Mouse (Mus musculus) limb, embryonic 14.5 days (tissue): ENCODE measurements around the gene Kntc1. TPM values are rescaled to one million over a fixed set of nuclear protein-coding genes. Genes with fewer than 3 reads are reported as not detected.

Experiments
- ATAC-seq: fragments of 200-750 bp; cut with Nextera tagmentation; 2 replicates; pipeline ENCODE4 v1.8.0; 2017; ENCODE audit warnings: low read depth, moderate number of reproducible peaks, moderate TSS enrichment; ENCODE audit not compliant: low FRiP score
- DNase-seq: peaks from one replicate; pipeline ENCODE4 v3.0.0-alpha.2; 2015; ENCODE audit warnings: low spot score
- H3K27ac ChIP-seq: fragments of 300-500 bp; sonication (generic); replicated peaks from 2 replicates; pipeline ENCODE4 v1.5.1; 2014; ENCODE audit warnings: low read depth, mild to moderate bottlenecking, low read length, moderate library complexity, mixed read lengths
- H3K27me3 ChIP-seq: fragments of 300-500 bp; sonication (generic); 2 replicates; pipeline ENCODE4 v1.6.1; 2014; ENCODE audit warnings: low read length, mixed read lengths; ENCODE audit not compliant: control insufficient read depth, insufficient read depth
- H3K36me3 ChIP-seq: fragments of 300-500 bp; sonication (generic); 2 replicates; pipeline ENCODE4 v1.6.1; 2014; ENCODE audit warnings: mild to moderate bottlenecking, low read length, moderate library complexity, mixed read lengths; ENCODE audit not compliant: control insufficient read depth, insufficient read depth
- H3K4me1 ChIP-seq: fragments of 300-500 bp; sonication (generic); 2 replicates; pipeline ENCODE4 v1.6.1; 2014; ENCODE audit warnings: antibody characterized with exemption, low read length, mixed read lengths; ENCODE audit not compliant: control insufficient read depth, insufficient read depth
- H3K4me2 ChIP-seq: fragments of 300-500 bp; sonication (generic); replicated peaks from 2 replicates; pipeline ENCODE4 v1.6.1; 2014; ENCODE audit warnings: low read depth, mild to moderate bottlenecking, low read length, moderate library complexity; ENCODE audit not compliant: severe bottlenecking
- H3K4me3 ChIP-seq: fragments of 300-500 bp; sonication (generic); replicated peaks from 2 replicates; pipeline ENCODE4 v1.5.1; 2014; ENCODE audit warnings: low read length
- H3K9ac ChIP-seq: fragments of 300-500 bp; sonication (generic); 2 replicates; pipeline ENCODE4 v1.6.1; 2014; ENCODE audit warnings: mild to moderate bottlenecking, low read depth, low read length, moderate library complexity; ENCODE audit not compliant: severe bottlenecking
- H3K9me3 ChIP-seq: fragments of 300-500 bp; sonication (generic); 2 replicates; pipeline ENCODE4 v1.6.1; 2016; ENCODE audit warnings: low read length; ENCODE audit not compliant: control insufficient read depth
- POLR2A ChIP-seq: fragments of 200-500 bp; IDR thresholded peaks from 2 replicates; pipeline ENCODE4 v1.8.0; 2012; ENCODE audit warnings: inconsistent platforms, mild to moderate bottlenecking, moderate library complexity, borderline replicate concordance; ENCODE audit not compliant: insufficient read depth, insufficient read length; ENCODE audit errors: extremely low read depth
- WGBS: fragments of 180-500 bp; shearing (Covaris S2); extraction: QIAGEN DNeasy Blood & Tissue Kit; methylation state at CpG from one replicate; pipeline ENCODE4 v1.1.7; 2014; 5-methylcytosine and 5-hydroxymethylcytosine counted together
- polyA plus RNA-seq, 2 experiments: library from polyadenylated mRNA; depleted of rRNA in 1 of 2; stranded (reverse) in 1 of 2; unstranded in 1 of 2; fragments of >200 nt; fragmentation: Nextera tagmentation in 1 of 2; extraction: Ambion mirVana in 1 of 2; gene quantifications; 2 replicates each; pipeline versions ENCODE4 v1.2.1 to v1.2.3; 2012 to 2014

The Kntc1 gene
- polyA plus RNA-seq (2012; rRNA removed): 30.6 and 31.2 TPM in 2 replicates
- 26.0 and 30.2 TPM in 2 replicates for polyA plus RNA-seq (2014; fragmentation: Nextera tagmentation; extraction: Ambion mirVana)

DNA sequence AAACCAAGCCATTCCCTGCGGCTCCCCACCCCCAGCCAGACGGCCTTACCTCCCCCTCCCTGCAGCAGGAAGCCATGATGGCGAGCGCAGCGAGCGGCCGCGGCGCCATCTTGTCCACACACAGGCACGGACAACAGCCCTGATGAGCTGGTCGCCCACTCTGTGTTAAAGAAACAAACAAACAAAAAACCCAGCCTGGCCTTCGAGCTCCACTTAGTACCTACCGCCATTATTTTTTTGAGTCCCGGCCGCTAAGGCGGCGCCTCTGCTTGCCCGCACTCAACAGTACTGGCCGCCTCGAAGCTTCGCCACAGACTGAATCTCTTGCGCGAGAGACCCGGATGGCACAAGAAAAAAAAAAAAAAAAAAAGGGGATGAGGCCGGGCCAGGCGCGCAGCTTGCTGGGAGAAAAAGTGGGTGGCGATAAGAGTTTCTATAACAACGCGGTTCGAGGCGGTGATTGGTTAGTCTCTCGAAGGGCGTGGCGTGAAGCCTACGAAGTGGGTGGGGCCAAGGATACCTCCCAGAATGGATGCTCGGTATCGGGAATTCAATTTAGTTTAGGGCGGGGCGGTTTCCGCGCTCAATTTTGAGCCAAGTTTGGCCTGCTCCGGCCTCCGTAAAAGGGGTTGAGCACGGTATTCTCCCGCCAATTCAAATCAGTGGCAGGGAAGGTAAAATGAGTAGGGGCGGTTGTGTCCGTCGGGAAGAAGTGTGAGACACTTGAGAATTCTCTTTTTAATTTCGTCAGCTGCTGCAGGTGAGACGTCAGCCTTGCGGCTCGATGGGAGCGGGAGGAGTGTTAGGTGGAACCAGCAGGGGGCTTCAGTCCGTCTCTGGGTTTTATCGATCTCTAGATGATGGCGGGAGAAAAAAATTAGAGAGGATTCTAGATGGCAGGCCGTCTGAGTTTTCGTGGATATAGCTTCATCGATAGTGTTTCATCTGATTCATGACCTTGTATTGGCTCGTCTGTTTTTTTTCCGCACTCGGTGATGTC, at the start of gene Kntc1, which contains the start of gene Rsrc2:
Kntc1 (plus strand) TSS at position 652 of the 1,000 bp plus-strand sequence.
Rsrc2 (minus strand) TSS at position 350 of the 1,000 bp plus-strand sequence.
- Histone ChIP-seq H3K36me3 (peaks cover 10% of the 10 kb centered on the region), H3K9me3 (no peaks in the 10 kb centered on the region), H3K27me3 (no peaks in the 10 kb centered on the region), H3K4me3 (peak within 1 kb of the TSS; percentile 56), H3K4me2 (peak within 1 kb of the TSS; percentile 70), H3K27ac (peak within 1 kb of the TSS; percentile 98), H3K9ac (peak within 1 kb of the TSS; percentile 84), H3K4me1 (peaks cover 25% of the 10 kb centered on the region)
- 2% methylated on average over 61 of the region's 63 CpGs for WGBS
- TF ChIP-seq POLR2A: peak; percentile 99; the same call in 1 of the 2 replicates
- ATAC-seq (peak; percentile 98), DNase-seq (peak; percentile 100)

DNA sequence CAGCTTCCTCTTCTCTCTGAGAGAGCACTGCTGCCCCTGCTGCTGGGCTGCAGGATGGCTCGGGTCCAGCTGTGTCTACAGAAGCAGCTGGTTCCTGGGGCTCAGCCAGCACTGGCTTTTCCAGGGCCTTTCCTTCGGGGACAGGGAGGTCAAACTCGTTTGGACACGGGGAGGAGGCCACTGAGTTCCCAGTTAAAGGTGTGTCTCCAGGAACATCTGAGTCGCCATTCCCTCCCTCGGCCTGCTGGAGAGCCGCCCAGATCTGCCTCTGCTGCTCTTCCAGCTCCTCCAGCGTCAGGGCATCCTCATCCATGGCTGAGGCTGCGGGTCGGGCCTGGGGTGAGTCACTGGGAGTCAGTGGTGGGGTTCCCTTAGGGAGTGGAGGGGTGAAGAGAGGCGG, 48.9 kb upstream of the Kntc1 start:
- no peak overlapping the region for H3K4me3 ChIP-seq
- H3K36me3 ChIP-seq: peaks cover 71% of the 10 kb centered on the region
- H3K4me1 ChIP-seq: no peaks in the 10 kb centered on the region
- H3K27ac ChIP-seq: no peak overlapping the region
- ATAC-seq (no peak), DNase-seq (no peak)
- no peak for TF ChIP-seq POLR2A
- H3K9ac ChIP-seq: no peak overlapping the region
- no peak overlapping the region for H3K4me2 ChIP-seq
- no peaks in the 10 kb centered on the region for H3K9me3 ChIP-seq
- H3K27me3 ChIP-seq: no peaks in the 10 kb centered on the region
- 84% methylated on average over 11 of the region's 11 CpGs for WGBS

DNA sequence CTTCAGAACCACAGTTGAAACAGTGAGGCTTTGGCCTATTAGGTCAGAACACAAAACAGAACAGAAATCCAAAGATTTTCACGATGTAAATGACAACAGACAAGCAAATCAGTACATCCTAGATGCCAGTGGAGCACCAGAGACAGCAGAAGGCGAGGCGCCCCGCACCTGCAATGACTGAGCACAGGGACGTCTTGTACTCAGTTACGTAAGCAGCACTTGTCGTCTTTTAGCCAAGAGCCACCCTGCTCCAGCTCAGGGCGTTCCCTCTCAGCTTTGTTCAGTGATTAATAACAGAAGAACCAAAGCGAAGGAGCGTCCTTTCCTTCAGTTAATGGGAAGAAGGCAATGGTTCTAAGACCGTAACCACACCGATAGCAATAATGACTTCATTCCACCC, 40.9 kb upstream of the Kntc1 start:
- Histone ChIP-seq H3K4me2 (no peak overlapping the region), H3K9me3 (no peaks in the 10 kb centered on the region), H3K9ac (no peak overlapping the region), H3K4me1 (no peaks in the 10 kb centered on the region), H3K27ac (no peak overlapping the region), H3K36me3 (peaks cover 97% of the 10 kb centered on the region), H3K4me3 (no peak overlapping the region), H3K27me3 (no peaks in the 10 kb centered on the region)
- ATAC-seq: no peak
- DNase-seq: no peak
- TF ChIP-seq POLR2A: no peak
- 88% methylated on average over 12 of the region's 12 CpGs for WGBS

DNA sequence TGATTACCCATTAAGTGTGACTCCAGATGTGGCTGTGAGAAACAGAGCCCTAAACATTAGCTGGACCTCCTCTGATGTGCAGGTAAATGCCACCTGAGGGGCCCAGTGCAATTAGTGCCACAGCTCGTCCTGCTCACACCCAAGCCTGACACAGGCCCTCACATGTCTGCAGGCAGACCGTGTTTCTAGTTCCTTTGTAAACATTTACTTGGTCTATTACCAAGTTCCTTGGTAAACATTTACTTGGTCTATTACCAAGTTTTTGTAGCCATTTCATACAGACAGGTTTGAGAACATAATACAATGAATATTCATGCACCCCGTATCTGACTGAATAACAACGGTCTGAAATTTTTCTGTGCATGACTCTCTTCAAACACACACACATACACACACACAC, 39.9 kb upstream of the Kntc1 start:
- H3K27ac ChIP-seq: no peak overlapping the region
- peaks cover 97% of the 10 kb centered on the region for H3K36me3 ChIP-seq
- H3K4me2 ChIP-seq: no peak overlapping the region
- no peaks in the 10 kb centered on the region for H3K4me1 ChIP-seq
- no peak overlapping the region for H3K4me3 ChIP-seq
- no peak for ATAC-seq
- TF ChIP-seq POLR2A: no peak
- H3K9ac ChIP-seq: no peak overlapping the region
- no peaks in the 10 kb centered on the region for H3K9me3 ChIP-seq
- whole genome bisulfite sequencing: 88% methylated on average over 4 of the region's 4 CpGs
- DNase-seq: no peak
- no peaks in the 10 kb centered on the region for H3K27me3 ChIP-seq

DNA sequence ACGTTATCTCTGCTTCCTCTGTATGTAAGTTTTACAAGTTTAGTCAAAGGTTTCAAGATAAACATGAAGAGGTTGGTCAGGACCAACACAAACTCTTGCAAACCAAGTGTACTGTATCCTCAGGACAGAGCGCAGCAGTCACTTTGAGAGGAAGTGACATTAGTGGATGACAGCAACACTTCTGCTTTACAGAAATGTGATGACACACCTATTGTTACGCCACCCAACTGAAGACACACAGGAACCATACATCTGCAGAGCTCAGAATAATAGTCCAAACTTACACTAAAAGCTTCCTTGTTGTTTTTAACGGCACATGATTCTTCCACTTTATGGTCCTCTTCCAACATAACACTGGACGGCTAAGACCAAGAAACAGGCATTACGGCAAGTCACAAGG, 35.7 kb upstream of the Kntc1 start:
- Histone ChIP-seq H3K36me3 (peaks cover 85% of the 10 kb centered on the region), H3K9ac (no peak overlapping the region), H3K4me2 (no peak overlapping the region), H3K27ac (no peak overlapping the region), H3K4me1 (peaks cover 13% of the 10 kb centered on the region; the same call in 1 of the 2 replicates), H3K4me3 (no peak overlapping the region), H3K27me3 (no peaks in the 10 kb centered on the region), H3K9me3 (no peaks in the 10 kb centered on the region)
- ATAC-seq (no peak), DNase-seq (no peak)
- 94% methylated on average over 6 of the region's 6 CpGs for WGBS
- TF ChIP-seq POLR2A: no peak
